Mouse (Mus musculus): Measurements from ENCODE around the gene Gbe1. TPM values are rescaled to one million over a fixed set of nuclear protein-coding genes. Genes with fewer than 3 reads are reported as not detected.

Gbe1 gene
- total RNA-seq, 1 experiment, result 4.4 TPM

DNA sequence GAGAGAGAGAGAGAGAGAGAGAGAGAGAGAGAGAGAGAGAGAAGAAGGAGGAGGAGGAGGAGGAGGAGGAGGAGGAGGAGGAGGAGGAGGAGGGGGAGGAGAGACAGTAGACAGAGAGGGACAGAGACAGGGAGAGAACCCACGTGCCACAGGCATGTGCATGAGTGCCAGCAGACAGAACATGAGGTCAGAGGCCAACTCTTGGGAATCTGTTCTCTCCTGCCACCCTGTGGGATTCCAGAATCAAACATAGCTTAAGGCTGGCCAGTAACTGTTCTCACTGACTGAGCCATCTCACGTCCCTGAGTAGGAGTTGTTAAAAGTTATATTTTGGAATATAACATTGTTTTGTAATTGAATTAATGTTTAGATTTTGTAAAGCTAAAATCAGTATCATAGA is 39.3 kb downstream of the Gbe1 start:
- no peak for DNase-seq (ENCODE audit: low read depth, low spot score)
- TF ChIP-seq ZC3H11A (IDR thresholded peaks at IDR 0.05; ENCODE audit: borderline replicate concordance, low read depth, low read length) (no peak), ZNF384 (IDR thresholded peaks at IDR 0.05; ENCODE audit: low read depth, low read length) (no peak), HCFC1 (IDR thresholded peaks at IDR 0.05; ENCODE audit: borderline replicate concordance, insufficient read depth, low read length) (no peak), CHD2 (IDR thresholded peaks at IDR 0.05; ENCODE audit: low read depth, low read length) (no peak), MAFK (IDR thresholded peaks at IDR 0.05; ENCODE audit: insufficient read depth, low read depth, low read length) (no peak)
- no peak overlapping the region for H3K4me3 ChIP-seq (ENCODE audit: insufficient read depth in 1 of 2, low read depth in 1 of 2, low read length in 2 of 2, poor library complexity in 1 of 2, severe bottlenecking in 1 of 2)

DNA sequence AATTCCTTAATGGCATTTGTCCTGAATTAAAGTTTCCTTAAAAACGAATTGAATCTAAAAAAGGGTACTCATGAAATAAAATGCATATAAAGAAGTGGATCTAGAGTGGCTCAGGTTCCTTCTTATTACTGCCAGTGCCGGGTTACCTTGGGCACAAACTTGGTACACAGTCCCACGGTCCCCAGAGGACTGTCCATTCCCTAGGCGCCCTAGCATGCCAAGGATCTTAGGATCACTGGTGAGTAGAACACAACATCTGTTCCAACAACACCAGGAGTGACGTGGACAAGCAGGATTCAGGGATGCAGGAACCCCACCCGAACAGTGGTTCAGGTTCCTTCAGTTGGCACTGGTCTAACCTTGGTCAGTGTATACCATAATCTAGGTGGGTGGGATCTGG is 44.6 kb downstream of the Gbe1 start:
- Histone ChIP-seq H3K4me1 (ENCODE audit: control insufficient read depth in 2 of 2, insufficient read depth in 2 of 2, low read length in 2 of 2, poor library complexity in 1 of 2) (no peaks in the 10 kb centered on the region), H3K27ac (ENCODE audit: insufficient read depth, low read depth, low read length, poor library complexity, severe bottlenecking) (no peak overlapping the region), H3K9ac (ENCODE audit: insufficient read depth, low read depth, low read length, poor library complexity, severe bottlenecking) (no peak overlapping the region), H3K9me3 (ENCODE audit: control insufficient read depth, insufficient read depth, low read depth, low read length) (no peaks in the 10 kb centered on the region), H3K36me3 (ENCODE audit: control insufficient read depth, insufficient read depth, low read length, poor library complexity, severe bottlenecking) (no peaks in the 10 kb centered on the region; the same call in 1 of the 2 replicates), H3K4me3 (ENCODE audit: insufficient read depth in 1 of 2, low read depth in 1 of 2, low read length in 2 of 2, poor library complexity in 1 of 2, severe bottlenecking in 1 of 2) (no peak overlapping the region)
- TF ChIP-seq HCFC1 (IDR thresholded peaks at IDR 0.05; ENCODE audit: borderline replicate concordance, insufficient read depth, low read length) (no peak), MAFK (IDR thresholded peaks at IDR 0.05; ENCODE audit: insufficient read depth, low read depth, low read length) (no peak), ZC3H11A (IDR thresholded peaks at IDR 0.05; ENCODE audit: borderline replicate concordance, low read depth, low read length) (no peak), CHD2 (IDR thresholded peaks at IDR 0.05; ENCODE audit: low read depth, low read length) (no peak), ZNF384 (IDR thresholded peaks at IDR 0.05; ENCODE audit: low read depth, low read length) (no peak)
- in situ Hi-C loops (cut with MboI; ENCODE audit: low sequenced_read_pairs in 2 of 2, unreplicated experiment in 2 of 2), result no loop called here
- no peak for DNase-seq (ENCODE audit: low read depth, low spot score)

More for the DNA sequence above, 39.3 kb downstream of the Gbe1 start:
- H3K27ac ChIP-seq (ENCODE audit: insufficient read depth, low read depth, low read length, poor library complexity, severe bottlenecking), result no peak overlapping the region
- no peaks in the 10 kb centered on the region for H3K4me1 ChIP-seq (ENCODE audit: control insufficient read depth in 2 of 2, insufficient read depth in 2 of 2, low read length in 2 of 2, poor library complexity in 1 of 2)
- in situ Hi-C loops (cut with MboI; ENCODE audit: low sequenced_read_pairs in 2 of 2, unreplicated experiment in 2 of 2), result no loop called here
- no peaks in the 10 kb centered on the region for H3K36me3 ChIP-seq (ENCODE audit: control insufficient read depth, insufficient read depth, low read length, poor library complexity, severe bottlenecking)
- no peak overlapping the region for H3K9ac ChIP-seq (ENCODE audit: insufficient read depth, low read depth, low read length, poor library complexity, severe bottlenecking)
- no peaks in the 10 kb centered on the region for H3K9me3 ChIP-seq (ENCODE audit: control insufficient read depth, insufficient read depth, low read depth, low read length)

DNA sequence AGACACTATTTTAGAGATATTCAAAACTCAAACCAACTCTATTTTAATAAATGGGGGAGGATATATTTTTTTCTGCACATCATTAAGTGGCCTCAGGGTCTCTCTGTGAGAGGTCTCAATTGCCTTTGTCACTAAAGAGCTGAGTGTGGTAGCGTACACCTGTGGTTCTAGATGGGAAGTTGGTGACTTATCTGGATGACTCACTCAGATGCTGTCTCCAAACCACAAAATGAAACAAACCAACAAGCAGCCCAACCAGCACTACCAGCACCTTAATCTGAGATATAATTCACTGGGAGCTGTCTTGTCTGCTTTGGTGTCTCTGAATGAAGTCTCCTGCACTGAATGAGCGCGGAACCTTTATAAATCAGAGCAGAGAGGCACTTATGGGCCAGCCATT is 51.5 kb downstream of the Gbe1 start:
- DNase-seq (ENCODE audit: low read depth, low spot score), result no peak
- in situ Hi-C loops (cut with MboI; ENCODE audit: low sequenced_read_pairs in 2 of 2, unreplicated experiment in 2 of 2), result no loop called here
- H3K9ac ChIP-seq (ENCODE audit: insufficient read depth, low read depth, low read length, poor library complexity, severe bottlenecking), result no peak overlapping the region
- no peaks in the 10 kb centered on the region for H3K4me1 ChIP-seq (ENCODE audit: control insufficient read depth in 2 of 2, insufficient read depth in 2 of 2, low read length in 2 of 2, poor library complexity in 1 of 2)
- no peak overlapping the region for H3K4me3 ChIP-seq (ENCODE audit: insufficient read depth in 1 of 2, low read depth in 1 of 2, low read length in 2 of 2, poor library complexity in 1 of 2, severe bottlenecking in 1 of 2)
- no peaks in the 10 kb centered on the region for H3K36me3 ChIP-seq (ENCODE audit: control insufficient read depth, insufficient read depth, low read length, poor library complexity, severe bottlenecking)
- no peaks in the 10 kb centered on the region for H3K9me3 ChIP-seq (ENCODE audit: control insufficient read depth, insufficient read depth, low read depth, low read length)
- TF ChIP-seq ZNF384 (IDR thresholded peaks at IDR 0.05; ENCODE audit: low read depth, low read length), result no peak
- TF ChIP-seq ZC3H11A (IDR thresholded peaks at IDR 0.05; ENCODE audit: borderline replicate concordance, low read depth, low read length), result no peak
- TF ChIP-seq HCFC1 (IDR thresholded peaks at IDR 0.05; ENCODE audit: borderline replicate concordance, insufficient read depth, low read length), result no peak
- no peak for TF ChIP-seq MAFK (IDR thresholded peaks at IDR 0.05; ENCODE audit: insufficient read depth, low read depth, low read length)
- no peak for TF ChIP-seq CHD2 (IDR thresholded peaks at IDR 0.05; ENCODE audit: low read depth, low read length)
- H3K27ac ChIP-seq (ENCODE audit: insufficient read depth, low read depth, low read length, poor library complexity, severe bottlenecking), result no peak overlapping the region

DNA sequence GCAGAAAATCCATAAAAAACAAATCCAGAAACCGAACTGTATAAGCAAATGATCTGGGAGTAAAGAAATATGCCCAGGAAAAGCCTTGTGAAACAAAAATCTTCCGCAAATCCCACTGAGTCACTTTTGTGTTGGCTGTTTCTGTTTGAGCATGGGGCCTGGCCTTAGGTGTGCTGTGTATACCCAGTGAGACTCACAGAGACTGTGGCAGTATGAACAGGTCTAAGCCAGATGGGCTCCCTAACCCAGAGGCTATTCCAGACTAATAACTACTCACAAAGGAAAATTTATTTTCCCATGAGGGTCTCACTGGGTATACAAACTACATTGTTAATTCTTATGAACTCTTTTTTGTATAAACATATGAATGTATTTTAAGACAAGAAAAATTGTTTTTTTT is 67.3 kb downstream of the Gbe1 start:
- Histone ChIP-seq H3K27ac (ENCODE audit: insufficient read depth, low read depth, low read length, poor library complexity, severe bottlenecking) (no peak overlapping the region), H3K4me3 (ENCODE audit: insufficient read depth in 1 of 2, low read depth in 1 of 2, low read length in 2 of 2, poor library complexity in 1 of 2, severe bottlenecking in 1 of 2) (no peak overlapping the region), H3K4me1 (ENCODE audit: control insufficient read depth in 2 of 2, insufficient read depth in 2 of 2, low read length in 2 of 2, poor library complexity in 1 of 2) (no peaks in the 10 kb centered on the region), H3K36me3 (ENCODE audit: control insufficient read depth, insufficient read depth, low read length, poor library complexity, severe bottlenecking) (no peaks in the 10 kb centered on the region), H3K9me3 (ENCODE audit: control insufficient read depth, insufficient read depth, low read depth, low read length) (no peaks in the 10 kb centered on the region), H3K9ac (ENCODE audit: insufficient read depth, low read depth, low read length, poor library complexity, severe bottlenecking) (no peak overlapping the region)
- in situ Hi-C loops (cut with MboI; ENCODE audit: low sequenced_read_pairs in 2 of 2, unreplicated experiment in 2 of 2), result no loop called here
- no peak for DNase-seq (ENCODE audit: low read depth, low spot score)
- TF ChIP-seq ZNF384 (IDR thresholded peaks at IDR 0.05; ENCODE audit: low read depth, low read length), result no peak
- TF ChIP-seq MAFK (IDR thresholded peaks at IDR 0.05; ENCODE audit: insufficient read depth, low read depth, low read length), result no peak
- TF ChIP-seq HCFC1 (IDR thresholded peaks at IDR 0.05; ENCODE audit: borderline replicate concordance, insufficient read depth, low read length), result no peak
- no peak for TF ChIP-seq CHD2 (IDR thresholded peaks at IDR 0.05; ENCODE audit: low read depth, low read length)
- no peak for TF ChIP-seq ZC3H11A (IDR thresholded peaks at IDR 0.05; ENCODE audit: borderline replicate concordance, low read depth, low read length)

DNA sequence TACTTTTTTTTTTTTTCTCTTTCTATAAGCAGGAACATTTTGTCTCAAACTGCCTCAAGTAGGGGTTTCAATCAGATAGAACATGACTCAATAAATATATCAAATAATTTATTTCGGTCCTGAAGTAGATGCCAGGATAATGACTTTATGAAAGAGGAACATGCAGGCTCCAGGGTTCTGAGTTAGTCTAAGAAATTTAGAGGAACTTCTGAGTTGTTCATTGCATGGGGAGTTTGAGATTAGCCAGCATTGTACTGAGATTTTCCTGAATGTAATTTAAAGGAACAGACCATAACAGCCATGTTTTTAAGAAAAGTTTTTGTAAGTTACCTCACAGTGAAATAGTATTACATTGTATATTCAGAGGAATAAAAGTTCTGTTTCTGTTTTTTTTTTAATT is 71.7 kb downstream of the Gbe1 start:
- no peaks in the 10 kb centered on the region for H3K36me3 ChIP-seq (ENCODE audit: control insufficient read depth, insufficient read depth, low read length, poor library complexity, severe bottlenecking)
- H3K4me3 ChIP-seq (ENCODE audit: insufficient read depth in 1 of 2, low read depth in 1 of 2, low read length in 2 of 2, poor library complexity in 1 of 2, severe bottlenecking in 1 of 2), result no peak overlapping the region
- no peak for DNase-seq (ENCODE audit: low read depth, low spot score)
- H3K9ac ChIP-seq (ENCODE audit: insufficient read depth, low read depth, low read length, poor library complexity, severe bottlenecking), result no peak overlapping the region
- no peak for TF ChIP-seq ZC3H11A (IDR thresholded peaks at IDR 0.05; ENCODE audit: borderline replicate concordance, low read depth, low read length)
- no peaks in the 10 kb centered on the region for H3K9me3 ChIP-seq (ENCODE audit: control insufficient read depth, insufficient read depth, low read depth, low read length)
- in situ Hi-C loops (cut with MboI; ENCODE audit: low sequenced_read_pairs in 2 of 2, unreplicated experiment in 2 of 2), result no loop called here
- no peak overlapping the region for H3K27ac ChIP-seq (ENCODE audit: insufficient read depth, low read depth, low read length, poor library complexity, severe bottlenecking)
- no peaks in the 10 kb centered on the region for H3K4me1 ChIP-seq (ENCODE audit: control insufficient read depth in 2 of 2, insufficient read depth in 2 of 2, low read length in 2 of 2, poor library complexity in 1 of 2)
